Mouse (Mus musculus) liver, adult 2 months (tissue): ENCODE data around the gene Sh3pxd2a.

Source experiments
- CTCF ChIP-seq: fragments of 200-500 bp; IDR thresholded peaks from 2 replicates; pipeline ENCODE4 v1.5.1; 2011; ENCODE audit warnings: low read depth, low read length, control low read depth
- POLR2A ChIP-seq: fragments of 200-500 bp; IDR thresholded peaks from 2 replicates; pipeline ENCODE4 v1.6.1; 2011; ENCODE audit warnings: low read length, control low read depth; ENCODE audit not compliant: insufficient read depth; ENCODE audit errors: extremely low read depth

- TF ChIP-seq POLR2A (no peak), CTCF (peak; percentile 43)
Observed at GRCm38 (mm10) chr19:47503625-47504024, 39.4 kb upstream of the Sh3pxd2a start.
